Mouse (Mus musculus) CD4-positive helper T cell, adult 2 months (primary cell): ENCODE measurements around the gene Canx.

Source experiments
- DNase-seq: peaks from one replicate; pipeline ENCODE4 v3.0.0-alpha.2; 2012; ENCODE audit warnings: low read depth, missing footprints, low spot score

Canx gene

GRCm38 (mm10) chr11:50275568-50276151 lies 49.8 kb downstream of the Canx start:
- no peak for DNase-seq

DNA sequence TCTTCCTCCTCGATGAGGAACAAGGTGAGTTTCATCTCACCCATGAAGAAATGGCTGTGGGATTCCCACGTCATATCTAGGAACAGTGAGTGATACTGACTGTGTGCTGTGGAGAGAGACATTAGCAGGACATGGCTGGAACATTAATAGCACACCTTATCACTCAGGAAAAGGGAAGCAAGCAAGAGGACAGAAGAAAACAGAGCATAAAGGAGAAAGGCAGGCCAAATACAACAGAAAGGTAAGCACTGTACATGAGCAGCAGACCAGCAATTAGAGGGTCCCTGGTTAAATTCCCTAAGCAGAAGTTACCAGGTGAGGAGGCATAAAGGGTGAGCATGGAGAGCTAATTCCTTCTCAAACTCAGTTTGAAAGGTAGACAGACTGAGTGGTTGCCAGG lies 50.4 kb downstream of the Canx start:
- DNase-seq = no peak

DNA sequence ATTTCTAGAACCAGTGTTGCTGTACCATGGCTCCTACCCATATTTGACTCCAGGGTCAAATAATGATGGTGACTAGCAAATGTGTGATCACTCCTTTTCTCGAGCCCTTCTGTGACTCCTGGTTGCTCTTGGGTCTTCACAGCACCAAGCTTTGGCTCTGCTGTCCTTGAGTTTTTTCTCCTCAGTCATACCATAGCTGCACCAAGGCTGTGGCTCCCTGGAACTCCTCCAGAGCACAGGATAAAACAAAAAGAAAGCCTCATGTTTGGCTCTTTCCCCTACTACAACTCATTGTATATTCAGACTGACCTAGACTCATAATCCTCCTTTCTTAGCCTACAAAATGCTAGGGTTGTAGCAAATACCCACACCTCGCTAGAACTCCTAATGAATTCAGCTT lies 52.7 kb downstream of the Canx start:
- DNase-seq = no peak

GRCm38 (mm10) chr11:50269885-50270284 lies 55.6 kb downstream of the Canx start:
- no peak for DNase-seq

DNA sequence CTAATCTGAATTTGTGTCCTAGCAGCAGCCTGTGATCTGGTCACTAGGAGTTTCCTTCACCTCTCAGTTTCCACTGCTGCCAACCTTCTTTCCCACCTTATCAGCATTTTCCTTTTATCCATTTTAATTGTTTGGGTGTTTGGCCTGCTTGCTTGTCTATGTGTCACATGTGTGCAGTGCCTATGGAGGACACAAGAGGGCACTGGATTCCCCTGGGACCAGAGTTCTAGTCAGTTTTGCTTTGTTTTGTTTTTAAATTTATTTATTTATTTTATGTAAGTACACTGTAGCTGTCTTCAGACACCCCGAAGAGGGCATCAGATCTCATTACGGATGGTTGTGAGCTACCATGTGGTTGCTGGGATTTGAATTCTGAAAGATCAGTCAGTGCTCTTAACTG lies 56.3 kb downstream of the Canx start:
- DNase-seq = peak; percentile 34

DNA sequence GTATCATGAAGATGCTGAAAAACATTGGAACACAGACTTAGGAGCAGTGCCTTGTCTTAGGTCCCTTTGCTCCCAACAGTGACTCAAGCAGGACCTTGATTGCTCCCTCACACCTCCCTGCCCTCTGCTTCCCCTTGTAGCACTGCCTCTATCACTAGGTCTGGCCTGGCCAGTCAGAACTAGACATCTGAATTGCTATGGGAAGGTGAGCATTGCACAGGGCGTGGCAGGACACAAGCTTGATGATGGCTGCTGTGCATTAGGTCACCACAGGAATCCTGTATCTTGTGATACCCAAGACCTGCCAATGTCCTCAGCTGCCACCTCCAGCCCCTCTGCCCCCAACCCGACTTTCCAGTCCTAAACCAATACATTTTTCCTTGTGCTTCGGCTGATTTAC lies 58.5 kb downstream of the Canx start:
- no peak for DNase-seq

DNA sequence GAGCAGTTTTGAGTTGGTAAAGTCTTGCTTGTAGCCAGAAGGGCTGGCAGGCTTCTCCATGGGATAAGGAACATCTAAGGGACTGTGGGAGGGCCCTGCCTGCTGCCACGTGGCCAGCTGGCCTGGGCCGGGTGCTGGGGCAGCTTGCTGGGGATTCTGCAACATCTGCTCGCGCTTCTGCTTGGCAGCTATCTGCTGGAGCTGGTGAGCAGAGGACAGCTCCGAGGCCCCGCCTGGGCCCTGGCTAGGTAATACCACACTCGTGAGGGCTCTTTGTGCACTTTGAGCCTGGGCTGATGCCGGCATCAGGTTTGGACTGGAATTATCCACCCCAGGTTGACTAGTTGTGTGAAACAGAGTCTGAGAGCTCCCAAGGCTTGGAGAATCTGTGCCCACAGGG lies 59.5 kb downstream of the Canx start:
- DNase-seq = no peak

DNA sequence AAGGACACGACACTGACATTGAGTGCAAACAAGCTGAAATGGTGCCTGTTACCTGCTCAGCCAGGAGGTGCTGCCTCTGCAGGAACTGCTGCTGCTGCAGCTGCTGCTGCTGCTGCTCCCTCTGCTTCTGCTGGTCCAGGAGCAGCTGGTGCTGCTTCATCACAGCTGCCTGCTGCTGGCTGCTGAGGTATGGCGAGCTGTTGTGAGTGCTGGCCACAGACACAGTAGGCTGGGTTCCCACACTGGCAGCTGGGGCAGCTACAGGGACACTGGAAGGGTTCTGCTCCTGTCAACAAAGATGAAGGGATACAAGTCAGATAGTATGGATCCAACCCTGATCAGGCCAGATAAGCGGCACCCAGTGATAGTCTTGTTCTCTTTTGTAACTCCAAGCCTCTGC lies 62.3 kb downstream of the Canx start:
- no peak for DNase-seq

DNA sequence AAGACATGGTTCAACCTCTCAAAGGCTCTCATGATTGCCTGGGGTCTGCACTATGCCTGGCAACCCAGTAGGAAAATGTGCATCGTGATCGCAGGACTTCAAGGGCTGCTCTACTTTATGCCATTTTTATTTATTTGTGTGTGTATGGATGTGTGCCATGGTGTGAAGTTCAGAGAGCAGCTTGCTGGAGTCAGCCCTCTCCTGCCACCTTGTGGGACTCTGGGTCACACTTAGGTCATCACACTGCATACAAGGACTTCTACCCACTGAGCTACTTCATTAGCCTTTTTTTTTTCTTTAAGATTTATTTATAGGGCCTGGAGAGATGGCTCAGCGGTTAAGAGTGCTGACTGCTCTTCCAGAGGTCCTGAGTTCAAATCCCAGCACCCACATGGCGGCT lies 63.5 kb downstream of the Canx start:
- no peak for DNase-seq

DNA sequence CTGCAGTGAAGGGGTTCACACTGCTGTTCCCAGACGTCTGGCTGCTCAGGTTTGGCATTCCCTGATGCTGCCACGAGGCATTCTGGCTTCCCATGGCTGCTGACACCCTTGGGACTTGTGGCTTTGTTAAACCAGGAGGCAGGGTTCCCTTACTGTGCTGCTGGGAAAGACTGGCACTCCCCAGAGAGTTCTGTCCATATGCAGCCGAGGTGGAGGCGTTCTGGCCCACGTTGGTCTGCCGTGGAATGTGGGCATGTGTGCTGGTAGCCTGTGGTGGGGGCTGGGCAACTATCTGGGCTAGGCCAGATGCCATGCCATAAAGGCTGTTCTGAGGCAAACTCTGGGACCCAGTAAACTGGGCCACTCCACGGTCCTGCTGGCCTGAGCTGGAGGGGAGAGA lies 67.2 kb downstream of the Canx start:
- DNase-seq = no peak

- DNase-seq = no peak
These were observed 68.9 kb downstream of the Canx start for GRCm38 (mm10) chr11:50256615-50257014.

GRCm38 (mm10) chr11:50254010-50254580 lies 71.4 kb downstream of the Canx start:
- no peak for DNase-seq

GRCm38 (mm10) chr11:50253393-50253792 lies 72.1 kb downstream of the Canx start:
- DNase-seq = no peak

- no peak for DNase-seq
These were observed 72.7 kb downstream of the Canx start for GRCm38 (mm10) chr11:50252684-50253265.

DNA sequence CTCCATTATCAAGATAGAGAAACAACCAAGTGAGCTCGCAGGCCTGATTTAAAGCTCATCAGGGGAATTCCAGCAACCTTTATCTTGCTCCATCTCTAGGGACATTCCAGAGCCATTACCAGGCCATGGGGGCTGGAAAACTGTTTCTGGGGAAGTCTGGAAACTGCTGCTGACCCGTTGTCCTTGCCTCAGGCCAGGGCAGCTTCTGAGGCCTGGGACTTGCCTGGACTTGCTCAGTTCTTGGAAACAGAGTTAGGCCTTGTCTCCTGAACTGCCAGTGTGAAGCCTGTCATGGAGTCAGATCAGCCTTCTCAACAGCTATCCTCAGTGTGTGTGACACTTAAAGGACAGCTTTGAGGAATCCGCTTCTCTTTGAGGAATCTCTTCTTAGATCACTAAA lies 73.3 kb downstream of the Canx start:
- no peak for DNase-seq

GRCm38 (mm10) chr11:50248473-50249171 lies 76.9 kb downstream of the Canx start:
- no peak for DNase-seq

GRCm38 (mm10) chr11:50245269-50245668 lies 80.2 kb downstream of the Canx start:
- no peak for DNase-seq
